Mouse (Mus musculus): ENCODE measurements around the gene Pbx1.
A peak's percentile ranks its signal among the peaks of the same experiment; 100 is the strongest.

Pbx1 gene

DNA sequence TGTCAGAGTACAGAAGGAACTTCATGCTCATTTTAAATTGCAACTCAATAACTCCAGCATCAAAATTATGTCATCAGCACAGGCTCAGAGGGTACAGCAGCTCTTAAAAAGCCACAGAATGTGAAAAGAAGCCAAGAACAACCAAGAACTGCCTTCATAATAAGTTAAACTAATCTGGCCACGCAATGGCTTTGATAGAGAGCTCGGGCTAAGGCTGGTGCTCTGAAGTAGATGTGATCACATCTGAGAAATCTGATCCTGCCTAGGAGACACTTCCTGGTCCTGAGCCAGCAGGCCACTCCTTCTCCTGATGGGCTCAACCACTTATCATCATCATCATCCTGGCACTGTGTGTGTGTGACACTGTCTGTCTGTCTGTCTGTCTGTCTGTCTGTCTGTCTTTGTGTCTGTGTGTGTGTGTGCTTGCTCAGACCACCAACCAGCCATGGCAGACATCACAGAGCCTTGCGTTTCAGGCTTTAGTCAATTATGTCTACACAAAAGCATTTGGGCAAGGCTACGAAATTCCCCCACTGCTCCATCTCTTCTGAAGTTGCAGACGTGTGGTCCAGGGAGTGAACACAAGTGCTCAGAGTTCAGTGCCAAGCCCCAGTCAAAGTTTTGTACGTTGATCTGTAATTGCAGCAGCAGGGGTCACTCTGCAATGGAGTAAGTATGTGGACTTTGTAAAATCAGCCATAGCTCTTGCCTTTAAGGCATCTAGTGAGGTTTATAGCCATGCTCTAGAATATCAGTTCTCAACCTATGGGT lies 203.1 kb downstream of the Pbx1 start:
- no peak for DNase-seq (ENCODE audit: low read depth, low spot score)

DNA sequence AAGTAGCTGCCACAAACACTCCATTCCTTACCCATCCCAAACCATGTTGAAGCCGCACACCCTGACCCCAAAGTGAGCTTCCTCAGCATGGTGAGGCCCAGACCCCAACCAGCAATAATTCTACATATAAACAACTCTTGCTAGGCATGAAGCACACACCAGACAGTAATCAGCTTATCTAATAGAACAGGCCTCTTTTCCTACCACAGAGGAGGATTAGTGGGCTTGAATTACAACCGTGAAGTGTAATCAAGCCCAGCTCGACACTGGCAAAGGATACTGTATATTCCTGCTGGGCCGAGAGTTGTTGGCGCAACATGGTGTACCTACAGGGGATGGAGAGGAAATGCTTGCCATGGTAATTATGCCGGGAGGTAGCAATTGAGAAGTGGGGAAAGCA lies 205.9 kb downstream of the Pbx1 start:
- no peak for DNase-seq (ENCODE audit: low read depth, low spot score)

DNA sequence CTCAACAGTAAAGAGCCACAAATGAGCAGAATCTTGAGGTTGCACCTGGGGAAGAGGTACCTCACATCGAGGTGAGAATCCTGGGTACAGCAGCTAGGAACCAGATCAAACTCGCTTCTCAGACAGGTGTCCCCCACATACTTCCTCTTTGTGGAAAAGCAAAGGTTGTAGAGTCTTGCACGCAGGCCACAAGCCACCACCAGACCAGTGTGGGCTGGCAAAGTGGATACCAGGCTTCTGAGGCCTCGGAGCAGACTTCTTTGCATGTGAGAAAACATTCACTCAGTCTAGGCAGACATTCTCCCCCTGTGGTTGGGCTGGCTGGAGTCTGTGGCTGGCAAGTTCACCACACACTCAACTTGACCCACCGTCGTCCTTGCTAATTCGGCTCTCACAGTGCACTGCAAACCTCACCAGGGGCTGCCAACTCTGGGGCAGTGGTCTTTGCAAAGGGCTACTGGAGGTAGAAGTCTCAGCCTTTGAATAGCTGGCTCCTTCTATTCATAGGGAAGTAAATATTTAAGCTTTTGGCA lies 206.4 kb downstream of the Pbx1 start:
- no peak for DNase-seq (ENCODE audit: low read depth, low spot score)

DNA sequence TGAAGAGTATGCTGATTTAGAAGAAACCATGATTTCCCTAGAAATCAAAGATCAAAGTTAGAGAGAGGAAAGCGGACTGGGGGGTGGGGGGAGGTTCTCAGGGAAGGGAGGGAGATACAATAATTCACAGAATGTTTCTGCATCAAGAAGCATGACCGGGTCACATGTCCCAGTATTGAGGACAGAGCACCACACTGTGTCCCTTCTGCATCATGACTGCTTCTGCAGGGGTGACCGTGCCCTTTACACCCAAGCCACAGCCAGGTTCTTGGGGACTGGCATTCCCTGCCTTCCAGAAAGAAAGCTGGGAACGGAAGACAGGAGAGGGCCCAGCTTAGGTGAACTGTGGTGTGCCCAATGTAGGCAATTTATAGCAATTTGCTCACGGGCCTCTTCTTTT lies 207.9 kb downstream of the Pbx1 start:
- DNase-seq (ENCODE audit: low read depth, low spot score), result no peak

DNA sequence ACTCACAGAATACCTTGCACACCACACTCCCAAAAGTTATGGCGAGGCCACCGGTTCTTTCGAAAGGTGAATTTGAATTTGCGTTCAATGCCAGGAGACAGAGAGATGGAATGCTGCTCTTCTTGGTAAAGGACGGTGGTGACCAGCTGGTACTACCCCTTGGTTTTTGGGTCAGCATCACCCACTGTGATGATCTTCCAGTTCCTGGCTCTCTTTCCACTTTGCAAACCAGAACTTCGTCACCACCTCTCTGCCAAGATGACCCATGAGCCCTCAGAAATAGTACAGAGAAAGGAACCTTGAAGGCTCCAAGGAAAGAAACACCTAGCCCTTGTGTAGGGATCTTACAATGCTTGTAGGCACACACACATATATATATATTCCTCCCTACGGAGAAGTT lies 209.3 kb downstream of the Pbx1 start:
- DNase-seq (ENCODE audit: low read depth, low spot score), result no peak

DNA sequence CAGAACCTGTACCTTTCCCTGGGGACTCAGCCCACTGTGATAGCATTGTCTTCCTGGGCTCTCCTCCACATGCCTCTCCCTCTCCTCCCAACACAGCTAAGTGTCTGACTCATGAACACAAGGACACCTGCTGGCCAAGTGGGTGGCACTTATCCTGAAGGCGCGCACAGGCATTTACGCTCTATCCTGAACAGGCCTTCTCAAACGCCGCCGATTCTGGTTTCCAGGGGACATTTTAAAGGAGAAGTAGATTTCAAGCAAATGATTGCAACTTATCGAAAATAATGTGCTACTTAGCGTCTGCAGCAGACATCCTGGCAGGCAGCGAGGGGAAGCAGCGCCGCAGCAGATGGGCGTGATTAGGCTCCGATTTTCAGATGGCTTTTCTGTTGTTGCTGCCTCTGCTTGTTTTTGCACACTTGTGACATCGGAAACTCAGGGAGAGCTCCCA lies 211.0 kb downstream of the Pbx1 start:
- no peak for DNase-seq (ENCODE audit: low read depth, low spot score)

DNA sequence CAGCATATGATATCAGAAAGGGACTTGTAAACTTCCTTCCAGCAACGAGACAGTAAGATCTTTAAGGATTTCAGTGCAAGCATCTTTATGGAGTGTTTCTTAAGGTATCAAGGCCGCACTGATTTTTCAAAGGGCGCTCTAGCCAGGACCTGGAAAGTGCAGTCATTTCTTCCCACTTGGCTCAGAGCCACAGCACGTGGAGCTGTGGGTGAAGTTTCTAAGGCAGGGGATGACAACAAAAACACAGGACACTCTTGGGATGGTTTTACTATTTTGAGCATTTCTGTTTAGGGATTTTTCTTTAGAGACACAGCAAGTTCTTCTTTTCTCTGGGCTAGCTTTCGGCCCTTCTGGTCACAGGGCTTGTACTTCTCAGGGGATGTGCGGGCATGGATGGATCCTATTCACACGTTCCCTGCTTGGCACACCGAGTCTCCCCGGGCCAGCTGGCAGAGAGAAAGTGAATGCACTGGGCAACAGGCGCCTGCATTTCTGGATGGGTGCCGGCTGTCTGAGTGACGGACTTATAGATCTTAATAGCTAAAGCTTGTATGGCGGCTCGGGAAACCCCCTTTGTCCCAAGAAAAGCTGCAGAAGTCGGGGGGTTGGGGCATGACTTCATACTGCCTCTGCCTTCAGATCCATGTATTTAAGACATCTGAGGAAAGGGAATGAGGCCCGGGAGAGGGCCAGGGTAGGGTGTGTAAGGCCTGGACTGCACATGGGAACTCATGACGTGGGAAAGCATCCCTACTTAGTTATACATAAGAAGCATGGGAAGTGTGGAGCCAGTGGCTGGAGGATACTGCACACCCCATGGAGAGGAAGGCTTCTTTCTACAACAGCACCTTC lies 215.9 kb downstream of the Pbx1 start:
- no peak for DNase-seq (ENCODE audit: low read depth, low spot score)

DNA sequence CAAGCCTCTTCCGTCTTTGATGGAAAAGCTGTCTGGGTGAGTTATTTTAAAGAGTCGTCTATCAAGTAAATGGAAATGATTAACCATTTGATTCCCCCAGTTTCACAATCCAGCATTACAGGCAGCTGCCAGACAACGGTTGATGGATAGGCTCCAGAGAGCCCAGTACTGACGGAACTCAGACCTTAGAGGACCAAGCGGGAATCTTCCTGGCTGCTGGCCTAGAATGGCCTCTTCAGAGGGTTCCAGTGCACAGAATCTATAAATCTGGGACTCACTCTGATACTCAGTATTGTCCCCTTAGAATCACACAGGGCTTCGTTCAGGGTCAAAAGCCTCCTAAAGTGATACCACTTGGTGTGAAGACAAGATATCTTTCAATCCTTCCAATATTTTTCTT lies 216.6 kb downstream of the Pbx1 start:
- DNase-seq (ENCODE audit: low read depth, low spot score), result no peak

DNA sequence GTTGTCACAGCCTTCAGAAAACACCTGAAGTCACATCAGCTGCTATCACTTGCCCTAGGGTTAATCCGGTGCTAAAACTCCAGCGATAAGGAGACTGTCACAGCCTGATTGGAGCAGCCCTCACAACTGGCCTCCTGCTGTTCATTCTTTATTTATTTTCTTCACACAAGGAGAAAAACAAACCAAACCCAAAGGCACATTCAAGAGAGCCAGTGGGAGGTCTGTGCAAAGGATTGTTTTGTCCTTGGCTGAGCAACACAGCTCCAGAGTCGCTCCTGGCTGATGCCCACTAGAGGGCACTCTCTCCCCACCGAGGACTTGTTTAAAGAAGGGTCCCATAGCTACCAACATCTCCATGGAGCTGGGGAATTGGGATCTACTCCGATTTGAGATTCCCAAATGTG lies 218.0 kb downstream of the Pbx1 start:
- DNase-seq (ENCODE audit: low read depth, low spot score), result peak; percentile 74

DNA sequence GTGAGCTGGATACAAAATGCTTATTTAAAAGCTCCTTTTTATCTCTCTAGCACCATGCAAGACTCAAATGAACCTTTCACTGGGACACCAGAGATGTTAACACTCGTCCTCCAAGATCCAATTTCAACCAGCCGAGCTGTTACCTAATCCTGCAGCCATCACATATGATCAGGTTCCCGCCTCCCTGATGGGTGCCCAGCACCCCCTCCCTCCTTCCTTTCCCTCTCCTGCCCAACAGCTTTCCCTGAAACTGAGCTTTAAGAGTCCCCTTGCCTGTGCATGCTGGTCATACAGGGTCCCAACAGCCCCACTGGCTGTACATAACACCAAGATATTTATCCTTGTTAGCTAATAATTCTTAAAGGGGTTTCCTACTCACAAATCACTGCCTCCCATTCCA lies 218.5 kb downstream of the Pbx1 start:
- no peak for DNase-seq (ENCODE audit: low read depth, low spot score)

DNA sequence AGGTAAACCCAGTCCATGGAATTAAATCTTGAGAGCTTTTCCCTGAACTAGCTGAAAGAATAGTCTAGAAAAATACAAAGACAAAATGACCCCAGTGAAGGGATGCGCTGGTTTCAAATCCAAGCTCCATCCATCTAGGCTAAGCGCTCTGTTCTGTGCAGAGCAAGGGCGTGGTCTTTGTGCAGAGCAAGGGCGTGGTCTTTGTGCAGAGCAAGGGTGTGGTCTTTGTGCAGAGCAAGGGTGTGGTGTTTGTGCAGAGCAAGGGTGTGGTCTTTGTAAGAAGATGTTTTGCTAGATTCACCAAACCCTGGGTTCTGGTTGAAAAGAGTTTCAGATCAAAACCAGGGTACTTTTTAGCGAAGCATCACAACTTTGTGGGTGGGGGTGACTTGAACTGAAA lies 221.7 kb downstream of the Pbx1 start:
- DNase-seq (ENCODE audit: low read depth, low spot score), result no peak

DNA sequence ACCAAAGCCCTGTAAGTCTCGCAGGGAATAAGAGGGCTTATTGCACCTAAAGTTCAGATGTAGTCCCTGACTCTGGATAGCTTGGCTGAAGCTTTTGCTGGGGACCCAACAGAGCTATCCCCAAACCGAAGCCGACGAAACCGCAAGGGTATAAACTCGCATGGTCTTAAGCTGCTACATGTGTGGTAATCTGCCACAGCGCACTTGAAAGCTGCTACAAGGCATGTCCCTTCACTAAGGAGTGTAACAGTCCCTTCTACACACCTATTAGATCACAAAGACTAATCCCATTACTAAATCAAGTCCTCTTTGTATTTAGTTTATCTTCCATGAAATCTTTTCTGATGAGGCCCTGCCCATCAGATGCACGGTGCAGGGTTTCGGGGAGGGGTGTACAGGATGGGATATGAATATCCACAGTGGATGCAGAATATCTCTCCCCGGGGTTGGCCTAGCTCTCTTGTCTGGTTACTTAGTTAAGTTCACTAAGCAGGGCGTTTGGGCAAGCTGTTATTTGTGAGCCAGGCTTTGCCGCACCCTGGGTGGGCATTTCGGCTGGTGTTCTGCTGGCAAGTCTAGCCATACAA lies 231.4 kb downstream of the Pbx1 start:
- no peak for DNase-seq (ENCODE audit: low read depth, low spot score)

DNA sequence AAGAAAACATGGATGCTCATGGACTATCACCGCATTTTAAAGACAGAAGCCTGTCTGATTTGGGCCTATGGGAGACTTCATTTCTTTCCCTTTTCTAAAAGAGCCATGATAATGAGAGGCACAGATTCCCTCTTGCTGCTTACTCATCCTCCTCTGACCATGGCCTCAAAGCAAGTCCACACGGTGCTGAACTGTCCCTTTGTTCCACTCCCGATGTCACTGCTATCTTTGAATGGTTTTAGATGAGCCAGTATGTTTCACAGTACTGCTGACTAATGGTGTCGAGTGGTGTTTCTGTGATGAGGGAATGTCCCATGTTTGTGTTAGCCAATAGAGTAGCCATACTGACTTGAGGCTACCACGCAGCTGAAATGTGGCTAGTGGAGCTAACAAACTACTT lies 233.8 kb downstream of the Pbx1 start:
- no peak for DNase-seq (ENCODE audit: low read depth, low spot score)

DNA sequence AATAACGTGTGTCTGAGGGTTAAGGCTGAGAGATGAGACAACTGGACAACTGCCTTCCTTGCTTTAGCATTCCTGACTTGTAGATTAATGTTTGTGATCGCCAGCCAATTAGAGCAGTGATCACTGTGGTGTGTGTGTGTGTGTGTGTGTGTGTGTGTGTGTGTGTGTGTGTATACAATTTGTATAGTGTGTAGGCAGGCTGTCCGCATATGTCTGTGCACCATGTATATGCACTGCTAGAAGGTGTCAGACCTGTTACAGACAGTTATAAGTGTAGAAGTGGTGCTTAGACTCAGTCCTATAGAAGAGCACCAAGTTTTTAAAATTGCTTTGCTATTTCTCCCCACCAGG lies 234.2 kb downstream of the Pbx1 start:
- DNase-seq (ENCODE audit: low read depth, low spot score), result no peak

DNA sequence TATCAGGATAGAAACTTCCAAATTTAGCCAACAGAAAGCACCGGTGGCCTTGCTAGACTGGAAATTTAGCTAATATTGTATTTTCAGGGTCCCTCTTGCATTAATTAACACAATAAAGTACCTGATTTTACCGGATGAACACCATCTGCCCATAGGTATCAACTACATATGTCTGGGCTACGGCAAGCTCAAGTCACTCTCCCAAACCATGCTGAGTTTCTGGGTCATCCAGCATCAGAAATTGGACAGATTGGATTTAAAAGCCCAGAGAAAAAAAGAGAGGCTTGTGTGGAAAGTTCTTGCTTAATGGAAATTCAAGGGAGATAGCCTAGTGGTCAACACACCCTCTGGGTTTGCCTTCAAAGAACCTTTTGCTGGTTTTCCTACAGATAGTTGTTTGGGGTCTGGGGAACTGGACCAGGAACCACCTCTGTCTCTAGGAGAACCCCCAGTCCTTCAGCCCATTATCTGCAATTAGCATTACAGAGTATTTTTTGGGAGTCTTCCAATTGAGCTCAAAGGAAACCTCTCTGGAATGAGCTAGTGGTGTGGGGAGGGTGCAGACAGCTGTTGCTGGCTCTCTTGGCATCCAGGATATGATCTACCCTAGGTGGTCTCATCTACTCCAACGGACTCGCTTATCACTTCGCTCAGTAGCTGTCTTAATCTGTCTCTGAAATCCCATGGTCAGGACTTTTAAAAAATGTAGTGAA lies 234.7 kb downstream of the Pbx1 start:
- DNase-seq (ENCODE audit: low read depth, low spot score), result no peak

DNA sequence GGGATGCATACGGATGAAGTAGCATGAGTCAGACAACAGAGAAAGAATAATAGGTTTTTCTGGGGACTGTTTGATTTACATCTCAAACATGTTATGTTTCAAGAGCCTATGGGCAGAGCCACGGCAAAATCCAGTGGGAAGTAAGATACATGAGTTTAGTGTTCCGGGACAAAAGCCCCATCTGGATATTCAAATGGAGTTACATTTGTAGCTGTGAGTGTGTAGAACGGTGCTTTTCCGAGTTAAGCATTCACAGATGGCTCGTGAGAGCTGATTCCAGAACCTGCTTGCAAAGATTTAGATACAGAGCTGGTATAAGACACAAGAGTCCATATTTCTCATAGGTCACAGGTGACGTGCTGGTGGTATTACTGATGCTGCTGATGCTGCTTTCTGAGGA lies 238.7 kb downstream of the Pbx1 start:
- DNase-seq (ENCODE audit: low read depth, low spot score), result no peak

DNA sequence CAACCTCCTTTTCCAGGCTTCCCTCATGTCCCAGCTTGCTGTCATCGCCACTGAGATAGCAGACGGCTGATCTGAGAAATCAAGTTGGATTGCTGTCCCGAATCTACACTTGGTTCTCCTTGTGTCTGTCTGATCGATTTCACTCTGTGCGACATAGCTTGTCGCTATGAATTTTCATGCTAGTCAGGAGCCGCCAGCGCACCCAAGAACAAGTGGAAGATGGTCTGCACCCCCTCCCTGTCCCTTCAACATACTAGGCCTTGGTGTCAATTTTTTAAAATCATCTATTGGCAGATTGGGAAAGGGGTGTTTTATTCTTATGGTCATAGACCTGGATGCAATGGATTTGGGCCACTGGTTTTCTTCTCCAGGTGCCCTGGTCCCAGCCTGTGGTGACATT lies 249.3 kb downstream of the Pbx1 start:
- no peak for DNase-seq (ENCODE audit: low read depth, low spot score)

DNA sequence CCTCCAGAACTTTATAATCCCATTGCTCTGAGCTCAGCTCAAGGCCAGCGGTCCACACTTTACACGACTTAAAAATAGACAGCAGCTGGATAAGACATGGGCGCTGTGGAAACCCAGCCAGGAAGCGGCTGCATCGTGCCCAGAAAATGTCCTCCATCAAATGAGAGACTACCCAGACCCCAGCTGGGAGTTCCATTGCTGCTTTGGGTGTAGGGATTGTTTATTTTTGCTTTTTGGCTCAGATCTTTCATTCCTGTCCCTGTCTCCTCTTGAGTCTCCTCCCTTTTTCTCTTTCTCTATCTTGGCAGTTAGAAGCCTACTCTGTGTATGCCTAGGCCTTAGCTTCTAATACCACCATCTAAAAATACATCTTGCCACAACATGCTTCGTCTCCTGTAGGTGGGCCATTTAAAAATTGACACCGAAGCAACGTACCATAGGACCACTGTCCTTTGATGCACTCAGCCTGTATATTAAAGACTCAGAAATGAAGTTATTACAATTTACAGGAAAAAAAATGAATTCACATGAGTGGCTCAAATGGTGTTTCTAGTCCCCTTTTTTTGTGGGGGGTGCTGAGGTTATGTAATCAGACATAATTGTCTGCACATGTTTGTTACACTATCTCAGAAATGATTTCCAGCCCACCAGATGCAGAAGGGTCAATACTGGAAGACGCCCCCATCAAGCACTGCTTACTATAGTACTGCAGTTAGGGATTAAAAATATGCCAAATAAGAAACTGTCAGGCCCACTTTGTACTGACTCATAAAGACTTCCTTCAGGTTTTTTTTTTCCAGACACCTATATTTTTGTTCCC lies 251.2 kb downstream of the Pbx1 start:
- no peak for DNase-seq (ENCODE audit: low read depth, low spot score)

DNA sequence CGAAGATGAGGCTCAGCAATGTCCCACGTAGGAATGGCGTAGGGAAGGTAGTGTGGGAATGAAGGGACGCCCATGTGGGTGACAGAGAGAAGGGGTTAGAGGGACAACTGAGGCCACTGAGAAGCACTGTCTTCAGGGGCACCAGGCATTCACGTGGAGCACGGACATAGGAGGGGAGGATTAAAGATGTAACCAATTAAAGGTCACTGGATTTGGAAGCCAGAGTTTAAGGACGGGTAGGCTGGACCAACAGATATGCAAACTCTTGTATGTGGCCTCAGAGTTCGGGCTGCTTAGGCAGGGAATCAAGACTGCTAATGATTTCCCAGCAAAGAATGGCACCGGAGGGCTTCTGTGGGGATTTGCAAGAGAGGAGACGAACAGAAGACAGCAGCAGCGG lies 252.4 kb downstream of the Pbx1 start:
- DNase-seq (ENCODE audit: low read depth, low spot score), result no peak

DNA sequence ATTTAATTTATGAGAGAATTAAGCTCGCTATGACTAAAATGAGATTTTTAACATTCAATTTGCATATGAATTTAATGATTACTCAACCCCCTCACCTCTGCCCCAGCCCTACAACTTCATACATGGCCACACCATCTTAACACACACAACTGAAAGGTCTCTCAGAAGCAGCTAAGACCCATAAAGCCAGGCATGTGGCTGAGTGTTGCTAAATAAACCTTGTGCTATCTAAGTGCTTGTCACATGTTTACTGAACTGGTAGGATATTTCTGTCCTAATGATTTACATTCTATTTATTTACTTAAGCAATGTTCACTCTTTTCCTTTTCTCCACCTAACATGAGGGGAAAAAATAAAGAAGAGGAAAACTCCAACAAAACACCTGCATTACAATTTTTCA lies 253.5 kb downstream of the Pbx1 start:
- no peak for DNase-seq (ENCODE audit: low read depth, low spot score)

DNA sequence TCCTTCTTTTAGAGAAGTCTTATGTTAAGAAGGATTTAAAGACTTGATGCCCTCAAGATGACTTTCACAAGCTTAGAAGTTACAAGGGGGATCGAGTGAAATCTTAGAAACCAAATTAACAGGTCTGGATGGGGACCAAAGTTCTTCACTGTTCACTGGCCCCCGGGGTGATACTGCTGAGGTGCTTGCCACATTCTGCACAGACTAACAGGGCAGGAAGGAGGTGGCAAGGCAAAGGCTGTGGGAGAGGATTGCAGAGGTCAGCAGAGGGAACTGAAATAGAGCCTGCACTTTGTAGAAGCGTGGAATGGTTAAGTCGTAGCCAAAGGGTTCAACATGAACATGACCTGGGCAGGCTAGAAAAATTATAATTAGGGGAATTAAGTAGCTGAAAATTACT lies 256.5 kb downstream of the Pbx1 start:
- no peak for DNase-seq (ENCODE audit: low read depth, low spot score)

All from retina, postnatal 7 days (tissue).